Mouse (Mus musculus): ENCODE data around the gene Prss43.
A peak's percentile ranks its signal among the peaks of the same experiment; 100 is the strongest.
"Not testable (repeated sequence)": the region's sequence is repeated elsewhere in the genome, so short reads cannot be mapped to it uniquely, and the experiment has no call there.

Gene Prss43

GRCm38 (mm10) chr9:110826390-110826789 lies at the start of gene Prss43:
Gene Prss43 (plus strand): TSS chr9:110826690.
- no peak for DNase-seq (ENCODE audit: low read depth, low spot score)

- no peak for DNase-seq (ENCODE audit: low read depth, low spot score)
These were observed 48.4 kb upstream of the Prss43 start for GRCm38 (mm10) chr9:110778100-110778499.

- no peak for DNase-seq (ENCODE audit: low read depth, low spot score)
These were observed 47.9 kb upstream of the Prss43 start for GRCm38 (mm10) chr9:110778559-110778958.

- no peak for DNase-seq (ENCODE audit: low read depth, low spot score)
These were observed 47.1 kb upstream of the Prss43 start for GRCm38 (mm10) chr9:110779242-110779913.

- DNase-seq (ENCODE audit: low read depth, low spot score), result peak; percentile 84
These were observed 45.2 kb upstream of the Prss43 start for GRCm38 (mm10) chr9:110781256-110781721.

GRCm38 (mm10) chr9:110781731-110782130 lies 44.8 kb upstream of the Prss43 start:
- DNase-seq (ENCODE audit: low read depth, low spot score), result peak; percentile 52

GRCm38 (mm10) chr9:110783611-110784010 lies 42.9 kb upstream of the Prss43 start:
- no peak for DNase-seq (ENCODE audit: low read depth, low spot score)

GRCm38 (mm10) chr9:110788169-110788568 lies 38.3 kb upstream of the Prss43 start:
- DNase-seq (ENCODE audit: low read depth, low spot score), result peak; percentile 56

- DNase-seq (ENCODE audit: low read depth, low spot score), result no peak
These were observed 36.0 kb upstream of the Prss43 start for GRCm38 (mm10) chr9:110790462-110790861.

GRCm38 (mm10) chr9:110797013-110797412 lies 29.5 kb upstream of the Prss43 start:
- peak; percentile 90 for DNase-seq (ENCODE audit: low read depth, low spot score)

- DNase-seq (ENCODE audit: low read depth, low spot score), result peak; percentile 25
These were observed 28.6 kb upstream of the Prss43 start, which contains the start of gene Prss42 for GRCm38 (mm10) chr9:110797866-110798265. Gene Prss42 (plus strand): TSS chr9:110798166.

- DNase-seq (ENCODE audit: low read depth, low spot score), result no peak
These were observed 25.5 kb upstream of the Prss43 start for GRCm38 (mm10) chr9:110800834-110801479.

GRCm38 (mm10) chr9:110803294-110803693 lies 23.2 kb upstream of the Prss43 start:
- DNase-seq (ENCODE audit: low read depth, low spot score), result no peak

GRCm38 (mm10) chr9:110810051-110810450 lies 16.4 kb upstream of the Prss43 start:
- no peak for DNase-seq (ENCODE audit: low read depth, low spot score)

GRCm38 (mm10) chr9:110813789-110814188 lies 12.7 kb upstream of the Prss43 start, which contains the start of gene Prss44:
Gene Prss44 (plus strand): TSS chr9:110813994.
- peak; percentile 80 for DNase-seq (ENCODE audit: low read depth, low spot score)

GRCm38 (mm10) chr9:110820546-110820945 lies 5.9 kb upstream of the Prss43 start:
- not testable (repeated sequence) for DNase-seq (ENCODE audit: low read depth, low spot score)

GRCm38 (mm10) chr9:110821436-110821835 lies 5.1 kb upstream of the Prss43 start:
- DNase-seq (ENCODE audit: low read depth, low spot score), result no peak

- DNase-seq (ENCODE audit: low read depth, low spot score), result no peak
These were observed 1.1 kb upstream of the Prss43 start for GRCm38 (mm10) chr9:110825426-110825825.

GRCm38 (mm10) chr9:110825832-110826231 lies 658 bp upstream of the Prss43 start:
- no peak for DNase-seq (ENCODE audit: low read depth, low spot score)

GRCm38 (mm10) chr9:110833021-110833420 lies 6.5 kb downstream of the Prss43 start:
- peak; percentile 94 for DNase-seq (ENCODE audit: low read depth, low spot score)

GRCm38 (mm10) chr9:110834411-110834810 lies 7.9 kb downstream of the Prss43 start, which contains the start of gene Prss45:
Gene Prss45 (plus strand): TSS chr9:110834588.
- DNase-seq (ENCODE audit: low read depth, low spot score), result no peak

- no peak for DNase-seq (ENCODE audit: low read depth, low spot score)
These were observed 8.5 kb downstream of the Prss43 start for GRCm38 (mm10) chr9:110834961-110835360.

GRCm38 (mm10) chr9:110836112-110836511 lies 9.6 kb downstream of the Prss43 start:
- no peak for DNase-seq (ENCODE audit: low read depth, low spot score)
